Mouse (Mus musculus) liver, embryonic 16.5 days (tissue): ENCODE results near the gene Rplp2. TPM values are rescaled to one million over a fixed set of nuclear protein-coding genes. Genes with fewer than 3 reads are reported as not detected.

Source experiments
- ATAC-seq: fragments of 200-750 bp; cut with Nextera tagmentation; 2 replicates; pipeline ENCODE4 v1.8.0; 2017; ENCODE audit warnings: low read depth, mild to moderate bottlenecking, moderate number of reproducible peaks, moderate library complexity
- H3K27ac ChIP-seq: fragments of 300-500 bp; sonication (generic); 2 replicates; pipeline ENCODE4 v1.5.1; 2014; ENCODE audit warnings: mild to moderate bottlenecking, low read length
- H3K27me3 ChIP-seq: fragments of 300-500 bp; sonication (generic); 2 replicates; pipeline ENCODE4 v1.6.1; 2014; ENCODE audit warnings: low read depth, low read length, mixed read lengths; ENCODE audit not compliant: control insufficient read depth, insufficient read depth
- H3K36me3 ChIP-seq: fragments of 300-500 bp; sonication (generic); 2 replicates; pipeline ENCODE4 v1.6.1; 2014; ENCODE audit warnings: mild to moderate bottlenecking; ENCODE audit not compliant: control insufficient read depth, insufficient read depth
- H3K4me1 ChIP-seq: fragments of 300-500 bp; sonication (generic); 2 replicates; pipeline ENCODE4 v1.6.1; 2014; ENCODE audit warnings: low read depth, low read length, mixed read lengths; ENCODE audit not compliant: control insufficient read depth
- H3K4me2 ChIP-seq: fragments of 300-500 bp; sonication (generic); 2 replicates; pipeline ENCODE4 v1.6.1; 2014; ENCODE audit warnings: low read depth, low read length, mixed read lengths
- H3K4me3 ChIP-seq: fragments of 300-500 bp; sonication (generic); 2 replicates; pipeline ENCODE4 v1.5.1; 2014; ENCODE audit warnings: low read depth, mild to moderate bottlenecking, low read length
- H3K9ac ChIP-seq: fragments of 300-500 bp; sonication (generic); 2 replicates; pipeline ENCODE4 v1.6.1; 2014; ENCODE audit warnings: low read depth, low read length
- H3K9me3 ChIP-seq: fragments of 300-500 bp; sonication (generic); replicated peaks from 2 replicates; pipeline ENCODE4 v1.6.1; 2016; ENCODE audit warnings: low read length; ENCODE audit not compliant: control insufficient read depth
- WGBS: fragments of 180-500 bp; shearing (Covaris S2); extraction: QIAGEN DNeasy Blood & Tissue Kit; methylation state at CpG from one replicate; pipeline ENCODE4 v1.1.7; 2014; ENCODE audit not compliant: insufficient replicate concordance; 5-methylcytosine and 5-hydroxymethylcytosine counted together
- polyA plus RNA-seq: library from polyadenylated mRNA; unstranded; fragments of >200 nt; fragmentation: Nextera tagmentation; extraction: Ambion mirVana; gene quantifications from 2 replicates; pipeline ENCODE4 v1.2.1, GENCODE M21; 2015

Gene Rplp2
- polyA plus RNA-seq, 1 experiment from 2014 or later: 644 TPM

DNA sequence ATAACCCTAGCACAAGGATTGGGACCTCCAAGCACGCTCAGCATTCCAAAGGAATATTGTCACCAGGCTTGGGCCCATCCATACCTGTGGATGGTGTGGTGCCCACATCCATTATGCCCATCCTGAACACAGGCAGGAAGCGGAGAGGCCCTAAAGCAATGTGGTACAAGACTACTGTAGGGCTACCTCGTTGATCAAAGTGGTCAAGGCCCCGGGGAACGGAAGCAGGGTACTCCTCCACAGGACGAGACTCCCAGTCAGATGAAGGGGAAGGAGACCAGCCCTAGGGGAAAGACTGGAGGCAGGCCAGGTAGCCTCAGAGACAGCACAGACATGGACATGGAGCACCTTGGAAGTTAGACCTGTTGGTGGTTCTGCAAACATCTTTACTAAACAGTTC is 25.6 kb downstream of the Rplp2 start:
- Histone ChIP-seq H3K27ac (no peak overlapping the region), H3K9ac (no peak overlapping the region), H3K4me1 (peaks cover 56% of the 10 kb centered on the region), H3K4me2 (no peak overlapping the region), H3K4me3 (no peak overlapping the region), H3K27me3 (no peaks in the 10 kb centered on the region), H3K36me3 (peaks cover 12% of the 10 kb centered on the region), H3K9me3 (no peaks in the 10 kb centered on the region)
- WGBS: 76% methylated on average over 6 of the region's 6 CpGs
- no peak for ATAC-seq

DNA sequence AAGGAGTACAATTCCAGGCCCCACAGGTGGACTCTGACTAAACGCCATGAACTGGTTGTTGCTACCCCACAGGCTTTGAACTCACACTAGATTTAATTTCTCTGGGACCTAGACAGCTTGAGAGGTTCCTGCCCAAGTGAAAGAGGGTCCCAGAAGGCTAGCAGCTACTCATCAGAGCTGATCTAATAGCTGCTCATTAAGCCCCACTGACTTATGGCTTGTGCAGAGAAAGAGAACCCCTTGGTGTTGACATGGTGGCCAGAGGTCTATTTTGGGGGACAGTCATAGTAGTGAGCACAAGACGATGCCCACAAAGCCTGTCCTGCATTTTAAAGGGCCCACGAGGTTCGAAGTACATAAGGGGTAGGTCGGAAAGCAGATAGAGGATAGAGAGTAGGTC is 27.0 kb downstream of the Rplp2 start:
- Histone ChIP-seq H3K4me1 (peaks cover 50% of the 10 kb centered on the region), H3K27ac (no peak overlapping the region), H3K9ac (peak overlapping the region; percentile 87), H3K4me3 (peak overlapping the region; percentile 84), H3K4me2 (peak overlapping the region; percentile 99), H3K27me3 (no peaks in the 10 kb centered on the region), H3K9me3 (no peaks in the 10 kb centered on the region), H3K36me3 (peaks cover 12% of the 10 kb centered on the region)
- 6% methylated on average over 5 of the region's 5 CpGs for WGBS
- ATAC-seq: no peak

DNA sequence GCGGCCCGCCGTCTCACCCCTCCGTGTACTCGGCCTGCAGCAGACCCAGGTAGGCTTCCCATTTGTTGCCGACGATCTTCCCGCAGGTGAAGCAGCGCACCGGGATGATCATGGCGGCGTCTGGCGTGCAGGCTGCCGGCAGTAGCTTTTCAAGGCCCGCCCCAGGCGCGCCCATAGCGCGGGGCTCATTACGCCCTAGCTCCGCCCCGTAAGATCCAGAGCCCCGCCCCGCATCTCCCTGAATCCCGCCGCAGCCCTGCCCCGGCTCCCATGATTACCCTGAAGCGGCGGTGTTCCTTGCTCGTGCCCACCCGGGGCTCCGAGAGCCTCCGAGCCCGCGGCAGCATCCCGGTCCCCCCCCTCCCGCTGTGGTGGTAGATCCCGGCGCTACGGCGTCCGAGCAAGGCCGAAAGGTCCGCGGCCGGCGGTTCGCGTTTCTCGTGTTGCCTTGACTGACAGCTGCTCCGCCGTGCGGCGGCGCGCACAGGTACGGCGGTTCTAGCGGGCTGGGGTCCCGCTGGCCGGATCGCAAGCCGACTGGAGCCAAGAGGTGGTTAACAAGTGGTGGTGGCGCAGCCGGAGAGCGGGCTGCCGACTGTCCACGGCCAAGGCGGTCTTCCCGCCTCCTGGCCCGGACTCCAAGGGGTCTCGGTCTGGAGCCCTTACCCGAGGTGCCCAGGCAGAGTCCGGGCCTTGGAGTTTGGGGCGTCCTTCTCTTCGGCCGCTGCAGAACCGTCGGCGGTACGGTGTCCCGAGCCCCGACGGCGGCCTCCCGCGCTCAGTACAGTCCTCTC is 28.0 kb downstream of the Rplp2 start, which contains the start of the genes Polr2l and Tspan4:
Polr2l (minus strand) TSS at position 122 of the 794 bp plus-strand sequence.
Tspan4 (plus strand) TSS at position 230 of the 794 bp plus-strand sequence.
- Histone ChIP-seq H3K36me3 (peaks cover 8% of the 10 kb centered on the region), H3K27ac (peak within 1 kb of the TSS; percentile 92)

DNA sequence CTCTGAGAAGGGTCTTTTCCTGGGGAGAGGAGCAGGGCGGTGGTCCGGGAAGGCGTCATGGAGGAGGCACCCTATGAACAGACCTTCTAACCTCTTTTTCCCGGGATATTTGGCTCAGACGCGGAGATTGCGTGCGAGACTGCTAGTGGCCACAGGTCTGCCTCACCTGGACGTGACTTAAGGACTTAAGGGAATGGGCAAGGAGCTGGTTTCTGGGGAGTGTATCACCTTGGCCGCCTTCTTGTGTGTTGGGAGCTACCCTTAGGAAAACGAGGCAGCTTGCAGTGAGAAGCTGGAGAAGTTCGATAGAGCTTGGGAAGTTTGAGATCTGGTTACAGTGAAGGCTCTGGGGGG is 28.6 kb downstream of the Rplp2 start:
- peaks cover 7% of the 10 kb centered on the region; the same call in 1 of the 2 replicates for H3K36me3 ChIP-seq
- no peak for ATAC-seq
- under 1% methylated on average over 12 of the region's 12 CpGs for WGBS
- H3K4me1 ChIP-seq: peaks cover 51% of the 10 kb centered on the region
- peak overlapping the region; percentile 87 for H3K9ac ChIP-seq
- H3K4me2 ChIP-seq: peak overlapping the region; percentile 99
- H3K27me3 ChIP-seq: no peaks in the 10 kb centered on the region
- peak overlapping the region; percentile 92 for H3K27ac ChIP-seq
- no peaks in the 10 kb centered on the region for H3K9me3 ChIP-seq
- H3K4me3 ChIP-seq: peak overlapping the region; percentile 84

More for the DNA sequence above, 28.0 kb downstream of the Rplp2 start, which contains the start of the genes Polr2l and Tspan4:
- no peaks in the 10 kb centered on the region for H3K27me3 ChIP-seq
- peak; percentile 74 for ATAC-seq
- peaks cover 46% of the 10 kb centered on the region for H3K4me1 ChIP-seq
- peak within 1 kb of the TSS; percentile 99 for H3K4me2 ChIP-seq
- no peaks in the 10 kb centered on the region for H3K9me3 ChIP-seq
- H3K9ac ChIP-seq: peak within 1 kb of the TSS; percentile 87
- peak within 1 kb of the TSS; percentile 84 for H3K4me3 ChIP-seq
- WGBS: under 1% methylated on average over 86 of the region's 87 CpGs

DNA sequence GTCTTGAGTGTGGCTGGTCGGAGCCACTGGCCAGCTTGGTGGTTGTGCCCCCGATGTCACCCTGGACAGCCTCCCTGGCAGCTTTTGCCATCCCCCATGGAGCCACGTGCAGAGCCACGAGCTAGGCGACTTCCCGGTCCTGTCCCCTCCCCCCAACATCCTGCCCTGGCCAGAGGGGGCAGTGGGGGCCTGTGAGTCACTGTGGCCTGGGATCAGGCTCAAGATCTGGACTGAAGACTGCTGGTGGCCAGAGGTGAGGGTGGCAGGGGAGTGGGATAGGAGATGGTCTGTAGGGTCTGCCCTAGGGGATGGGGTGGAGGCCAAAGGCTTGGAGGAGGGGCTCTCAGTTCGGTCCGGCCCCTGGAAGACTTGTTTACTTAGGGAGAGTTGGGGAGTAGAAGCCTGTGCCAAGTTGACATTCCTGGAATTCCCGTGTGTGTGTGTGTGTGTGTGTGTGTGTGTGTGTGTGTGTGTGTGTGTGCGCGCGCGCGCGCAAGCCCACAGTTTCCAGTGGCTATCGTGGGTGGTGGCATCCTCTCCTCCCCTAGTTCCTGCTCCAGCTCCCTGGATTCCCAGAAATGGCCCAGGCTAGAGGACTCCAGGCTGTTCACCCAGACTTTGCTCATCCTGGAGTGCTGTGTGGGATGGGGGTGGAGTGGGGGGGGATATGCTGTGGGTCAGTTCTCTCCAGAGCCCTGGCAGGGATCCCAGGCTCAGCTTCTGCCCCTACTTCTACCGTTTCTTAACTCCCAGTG is 29.2 kb downstream of the Rplp2 start:
- peak overlapping the region; percentile 99 for H3K4me2 ChIP-seq
- WGBS: 0% methylated on average over 13 of the region's 17 CpGs
- peaks cover 6% of the 10 kb centered on the region for H3K27me3 ChIP-seq
- H3K4me3 ChIP-seq: peak overlapping the region; percentile 84
- H3K27ac ChIP-seq: peak overlapping the region; percentile 92
- peaks cover 3% of the 10 kb centered on the region; the same call in 1 of the 2 replicates for H3K36me3 ChIP-seq
- H3K9me3 ChIP-seq: no peaks in the 10 kb centered on the region
- peak; percentile 50 for ATAC-seq
- peaks cover 57% of the 10 kb centered on the region for H3K4me1 ChIP-seq
- peak overlapping the region; percentile 87 for H3K9ac ChIP-seq

DNA sequence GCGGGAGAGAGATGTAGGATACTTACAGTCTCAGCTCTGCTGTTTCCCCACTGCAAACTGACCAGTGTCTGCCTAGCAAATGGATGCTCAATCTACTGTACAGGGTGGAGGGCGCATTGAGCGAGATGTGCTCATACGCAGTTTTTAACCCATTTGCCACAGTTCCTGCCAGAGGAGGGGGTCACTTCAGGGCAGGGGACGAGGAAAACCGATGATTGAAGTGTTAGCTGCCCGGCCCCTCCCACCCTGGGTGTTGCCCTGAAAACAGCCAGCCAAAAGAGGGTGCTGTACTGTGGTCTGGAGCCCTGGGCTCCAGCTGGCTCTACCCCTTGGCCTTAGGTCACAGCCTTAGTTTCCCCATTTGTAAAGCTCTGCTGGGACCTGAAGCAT is 29.8 kb downstream of the Rplp2 start:
- Histone ChIP-seq H3K27ac (peak overlapping the region; percentile 92), H3K9me3 (no peaks in the 10 kb centered on the region), H3K9ac (peak overlapping the region; percentile 34), H3K4me1 (peaks cover 63% of the 10 kb centered on the region), H3K36me3 (peaks cover 3% of the 10 kb centered on the region; the same call in 1 of the 2 replicates), H3K27me3 (peaks cover 12% of the 10 kb centered on the region), H3K4me2 (peak overlapping the region; percentile 99), H3K4me3 (peak overlapping the region; percentile 84)
- 2% methylated on average over 7 of the region's 7 CpGs for WGBS
- 0 out of 2 replicates have a peak, but pooled peaks have one; percentile 4 for ATAC-seq

DNA sequence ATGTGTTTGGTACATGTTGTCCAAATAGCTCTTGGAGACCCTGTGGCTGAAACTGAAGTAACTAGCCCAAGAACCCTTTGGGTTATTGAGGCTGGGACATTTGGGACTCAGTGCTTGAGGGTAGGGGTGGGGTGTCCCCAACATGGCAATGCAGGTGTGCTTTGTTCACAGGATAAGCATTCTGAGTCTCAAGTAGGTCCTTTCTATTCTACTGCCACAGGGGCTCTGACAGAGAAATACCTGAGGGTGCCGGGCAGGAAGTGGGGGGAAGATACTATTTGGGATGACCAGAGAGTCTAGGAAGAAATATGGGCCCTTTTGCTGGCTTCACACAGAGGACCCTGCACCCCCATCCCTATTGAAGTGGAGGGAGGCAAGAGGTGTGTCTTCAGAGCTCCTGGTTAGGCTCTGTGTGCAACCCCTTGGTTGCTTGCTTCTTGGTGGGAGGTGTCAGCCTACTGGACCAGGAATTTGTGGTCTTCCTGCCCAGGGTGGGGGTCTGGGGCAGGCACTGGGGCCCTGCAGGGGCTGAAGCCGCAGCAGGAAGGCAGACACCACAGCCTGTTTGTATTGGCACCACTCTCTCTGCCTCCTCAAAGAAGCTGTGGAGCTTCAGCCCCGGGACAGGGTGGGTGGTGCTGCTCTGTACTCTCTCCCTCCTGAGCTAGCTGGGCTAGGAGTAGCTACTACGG is 30.6 kb downstream of the Rplp2 start:
- peaks cover 69% of the 10 kb centered on the region for H3K4me1 ChIP-seq
- H3K27ac ChIP-seq: peak overlapping the region; percentile 92
- H3K27me3 ChIP-seq: peaks cover 19% of the 10 kb centered on the region
- H3K9ac ChIP-seq: peak overlapping the region; percentile 34; the same call in 1 of the 2 replicates
- peak overlapping the region; percentile 99 for H3K4me2 ChIP-seq
- no peak for ATAC-seq
- peaks cover 1% of the 10 kb centered on the region; the same call in 1 of the 2 replicates for H3K36me3 ChIP-seq
- no peak overlapping the region for H3K4me3 ChIP-seq
- WGBS: 23% methylated on average over 4 of the region's 4 CpGs
- no peaks in the 10 kb centered on the region for H3K9me3 ChIP-seq

DNA sequence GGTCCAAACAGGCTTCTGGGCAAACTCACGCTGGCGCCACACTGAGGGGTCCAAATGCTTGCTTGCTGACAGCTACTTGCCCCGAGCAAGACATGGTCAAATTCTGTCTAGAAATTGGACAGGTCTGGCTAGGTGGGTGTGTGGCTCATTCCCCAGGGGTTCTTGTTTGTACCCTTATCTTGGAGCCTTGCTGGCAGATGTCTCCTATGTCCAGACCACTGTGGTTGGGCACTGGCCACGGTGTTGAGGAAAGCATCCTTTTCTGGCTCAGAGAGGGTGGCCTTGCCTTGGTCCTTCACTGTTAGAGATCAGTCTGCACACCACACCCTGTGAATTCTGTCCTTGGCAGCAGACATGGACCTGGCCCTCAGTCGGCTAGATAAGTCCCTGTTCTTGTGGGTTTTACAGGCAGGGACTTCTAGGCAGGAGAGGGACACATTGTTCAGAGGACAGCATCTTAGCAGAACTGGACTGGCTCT is 31.1 kb downstream of the Rplp2 start:
- Histone ChIP-seq H3K4me3 (no peak overlapping the region), H3K9ac (peak overlapping the region; percentile 39), H3K4me1 (peaks cover 68% of the 10 kb centered on the region), H3K27me3 (peaks cover 24% of the 10 kb centered on the region), H3K4me2 (no peak overlapping the region), H3K36me3 (no peaks in the 10 kb centered on the region), H3K9me3 (no peaks in the 10 kb centered on the region), H3K27ac (0 out of 2 replicates have a peak overlapping the region, but pooled peaks have one; percentile 12)
- no peak for ATAC-seq
- WGBS: 16% methylated on average over 5 of the region's 5 CpGs
